Mouse (Mus musculus): ENCODE results near the gene Slit1.
A peak's percentile ranks its signal among the peaks of the same experiment; 100 is the strongest.

The Slit1 gene

GRCm38 (mm10) chr19:41591808-41592207 is 151.7 kb downstream of the Slit1 start:
- no peak for DNase-seq (ENCODE audit: low read depth)

- DNase-seq (ENCODE audit: low read depth): no peak
Observed at GRCm38 (mm10) chr19:41589681-41590080, 153.8 kb downstream of the Slit1 start.

GRCm38 (mm10) chr19:41589026-41589425 is 154.4 kb downstream of the Slit1 start:
- no peak for DNase-seq (ENCODE audit: low read depth)

GRCm38 (mm10) chr19:41587431-41588222 is 155.8 kb downstream of the Slit1 start:
- no peak for DNase-seq (ENCODE audit: low read depth)

GRCm38 (mm10) chr19:41586752-41587151 is 156.7 kb downstream of the Slit1 start:
- no peak for DNase-seq (ENCODE audit: low read depth)

- DNase-seq (ENCODE audit: low read depth): no peak
Observed at GRCm38 (mm10) chr19:41582918-41583514, 160.4 kb downstream of the Slit1 start.

- DNase-seq (ENCODE audit: low read depth): no peak
Observed at GRCm38 (mm10) chr19:41581706-41582420, 161.6 kb downstream of the Slit1 start, which contains the start of gene Gm340. TSS of gene Gm340 (plus strand) at chr19:41582370.

- no peak for DNase-seq (ENCODE audit: low read depth)
Observed at GRCm38 (mm10) chr19:41579311-41579920, 164.0 kb downstream of the Slit1 start.

- no peak for DNase-seq (ENCODE audit: low read depth)
Observed at GRCm38 (mm10) chr19:41577576-41577975, 165.9 kb downstream of the Slit1 start.

GRCm38 (mm10) chr19:41573700-41574099 is 169.8 kb downstream of the Slit1 start:
- DNase-seq (ENCODE audit: low read depth): no peak

GRCm38 (mm10) chr19:41568791-41569190 is 174.7 kb downstream of the Slit1 start:
- peak; percentile 16 for DNase-seq (ENCODE audit: low read depth)

GRCm38 (mm10) chr19:41560856-41561255 is 182.6 kb downstream of the Slit1 start:
- DNase-seq (ENCODE audit: low read depth): no peak

- DNase-seq (ENCODE audit: low read depth): no peak
Observed at GRCm38 (mm10) chr19:41558891-41559486, 184.5 kb downstream of the Slit1 start.

- DNase-seq (ENCODE audit: low read depth): no peak
Observed at GRCm38 (mm10) chr19:41557491-41557890, 186.0 kb downstream of the Slit1 start.

- no peak for DNase-seq (ENCODE audit: low read depth)
Observed at GRCm38 (mm10) chr19:41556981-41557380, 186.5 kb downstream of the Slit1 start.

Measured in induced T-regulatory cell, adult 2 months (primary cell).